Mouse (Mus musculus) E14TG2a.4 (cell line): Measurements from ENCODE around the gene Cenpm.

ENCODE experiments used
- CTCF ChIP-seq: conservative IDR thresholded peaks from 2 replicates; pipeline ENCODE4 v1.5.1; 2014; ENCODE audit warnings: low read length
- NANOG ChIP-seq: IDR thresholded peaks from 2 replicates; pipeline ENCODE4 v1.6.1; 2014; ENCODE audit warnings: borderline replicate concordance, low read length, mixed read lengths
- POU5F1 ChIP-seq: IDR thresholded peaks from 2 replicates; pipeline ENCODE4 v1.6.1; 2014; ENCODE audit warnings: low read length, borderline replicate concordance

GRCm38 (mm10) chr15:82232651-82233050 lies 11.9 kb downstream of the Cenpm start:
- TF ChIP-seq CTCF (no peak), NANOG (no peak), POU5F1 (no peak)
